Mouse (Mus musculus) CD4-positive, CD25-positive, alpha-beta regulatory T cell, adult 4 months (primary cell): ENCODE results near the gene Fam160a1. TPM values are rescaled to one million over a fixed set of nuclear protein-coding genes. Genes with fewer than 3 reads are reported as not detected.

Experiments used
- ATAC-seq: one replicate; pipeline ENCODE4 v1.8.0; 2017
- polyA plus RNA-seq, 2 experiments: library from polyadenylated mRNA; unstranded; fragments of 100-300 nt; shearing (Covaris generic); gene quantifications; one replicate each; pipeline ENCODE4 v1.2.1; 2017

The Fam160a1 gene
- polyA plus RNA-seq, 2 experiments from 2014 or later: 3.8 to 8.0 TPM

DNA sequence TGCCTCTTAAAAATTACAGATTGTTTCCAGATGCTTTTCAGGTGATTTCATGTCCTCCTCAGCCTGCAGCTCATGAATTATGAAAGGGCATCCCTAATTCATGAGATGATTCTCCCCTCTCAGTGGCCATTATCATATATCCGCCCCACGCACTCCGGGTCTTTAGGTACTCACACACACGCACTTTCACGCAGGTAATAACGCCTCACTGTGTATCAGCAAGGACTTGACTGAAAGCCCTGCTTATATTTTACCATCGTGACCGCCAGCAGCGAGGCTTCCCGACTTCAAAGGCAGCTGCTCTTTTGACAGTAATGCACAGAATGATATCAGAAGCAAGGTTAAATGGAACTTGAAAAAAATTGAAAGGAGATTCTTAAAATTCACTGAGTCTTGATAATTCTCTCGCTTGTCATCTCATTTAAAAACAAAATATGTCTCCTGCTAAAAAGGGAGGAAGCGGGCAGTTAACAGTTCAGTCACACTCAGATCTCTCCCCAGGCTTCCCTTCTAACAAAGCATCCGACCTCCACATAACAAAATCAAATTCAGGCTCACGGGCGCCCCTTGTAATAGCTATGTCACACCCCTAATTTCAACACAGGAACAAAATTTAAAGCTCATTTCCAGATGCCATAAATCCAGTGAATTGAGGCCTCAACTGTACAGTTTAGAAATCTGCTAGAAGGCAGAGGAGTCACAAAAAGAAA is 3.9 kb upstream of the Fam160a1 start:
- ATAC-seq: no peak

DNA sequence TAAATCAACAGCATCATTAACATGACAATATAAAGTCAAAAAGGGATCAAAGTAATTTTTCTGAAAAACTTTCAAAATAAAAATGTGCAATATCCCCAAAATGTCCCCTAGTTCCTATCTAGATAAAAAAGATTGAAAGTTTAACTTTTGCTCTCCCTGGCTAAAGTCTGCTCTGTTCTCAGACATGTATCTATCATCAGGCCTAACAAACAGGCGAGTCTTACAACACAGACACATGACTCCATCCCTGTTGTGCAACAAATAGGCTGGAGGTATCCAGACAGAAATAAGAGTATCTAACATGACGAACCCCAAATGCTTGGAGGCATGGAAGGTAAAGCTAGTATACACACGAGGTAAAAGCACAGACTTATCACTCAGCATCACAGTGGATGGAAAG is 2.2 kb upstream of the Fam160a1 start:
- ATAC-seq: no peak

DNA sequence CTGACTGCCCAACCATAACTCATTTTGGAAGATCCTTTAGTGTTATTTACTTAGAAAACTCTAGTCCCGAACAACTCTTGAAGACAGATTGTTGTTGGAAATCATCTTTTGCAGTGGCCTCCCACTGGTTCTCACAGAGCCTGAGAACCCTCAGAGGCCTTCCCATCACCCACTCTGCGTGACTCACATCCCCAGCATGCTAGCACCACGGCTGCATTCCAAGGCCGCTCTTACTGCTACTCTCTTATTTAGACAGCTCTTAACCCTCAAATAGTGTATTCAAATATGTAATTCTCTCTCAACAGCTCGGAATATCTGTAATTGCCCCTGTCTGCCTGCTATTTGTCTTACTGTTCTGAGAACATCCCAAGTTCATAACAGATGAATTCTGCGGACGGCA is 2.9 kb downstream of the Fam160a1 start:
- ATAC-seq: no peak

DNA sequence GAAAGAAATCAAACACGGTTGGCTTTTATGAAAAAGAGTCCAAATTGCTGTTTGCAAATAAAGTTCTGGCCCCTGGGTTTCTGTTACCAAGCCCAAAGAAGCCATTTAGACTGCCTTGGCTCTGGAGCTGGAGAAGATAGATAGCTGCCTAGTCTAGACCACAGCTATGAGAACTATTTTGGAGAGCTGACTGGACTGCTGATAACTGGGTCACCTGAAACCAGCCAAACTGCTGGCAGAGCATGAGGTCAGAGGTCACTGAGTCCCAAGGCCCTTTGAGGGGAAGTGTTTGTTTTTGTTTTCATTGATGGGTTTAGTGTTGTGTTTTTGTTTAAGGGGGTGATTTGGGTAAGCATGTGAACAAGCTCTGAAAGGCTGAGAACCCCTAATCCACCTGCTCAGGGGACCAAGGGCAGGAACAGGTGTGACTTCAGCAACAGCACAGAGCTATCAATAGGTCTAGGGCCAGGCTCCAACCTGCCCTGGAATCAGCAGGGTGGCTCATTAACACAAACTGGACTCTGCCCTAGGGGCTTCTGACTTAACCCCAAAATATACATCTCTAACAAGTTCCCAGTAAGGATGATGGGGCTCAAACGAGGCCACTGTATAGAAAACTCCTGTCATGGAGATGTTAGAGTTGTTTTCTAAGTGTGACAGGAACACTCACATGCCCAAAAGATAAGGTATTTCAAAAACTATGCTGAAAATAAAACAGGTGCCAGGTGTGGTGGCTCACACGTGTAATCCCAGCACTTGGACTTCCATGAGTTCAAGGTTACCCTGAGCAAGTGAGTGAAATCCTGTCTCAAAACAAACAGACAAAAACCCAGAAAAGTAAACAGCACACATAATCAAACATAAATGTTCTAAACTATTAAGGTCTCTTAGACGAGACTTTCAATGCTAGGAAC is 3.7 kb downstream of the Fam160a1 start:
- ATAC-seq: no peak

GRCm38 (mm10) chr3:85812010-85812409 is 5.1 kb downstream of the Fam160a1 start:
- no peak for ATAC-seq

- ATAC-seq: no peak
These were observed 23.9 kb downstream of the Fam160a1 start for GRCm38 (mm10) chr3:85793166-85793565.

- ATAC-seq: no peak
These were observed 27.3 kb downstream of the Fam160a1 start for GRCm38 (mm10) chr3:85789748-85790147.

- ATAC-seq: no peak
These were observed 30.6 kb downstream of the Fam160a1 start for GRCm38 (mm10) chr3:85786501-85786900.

DNA sequence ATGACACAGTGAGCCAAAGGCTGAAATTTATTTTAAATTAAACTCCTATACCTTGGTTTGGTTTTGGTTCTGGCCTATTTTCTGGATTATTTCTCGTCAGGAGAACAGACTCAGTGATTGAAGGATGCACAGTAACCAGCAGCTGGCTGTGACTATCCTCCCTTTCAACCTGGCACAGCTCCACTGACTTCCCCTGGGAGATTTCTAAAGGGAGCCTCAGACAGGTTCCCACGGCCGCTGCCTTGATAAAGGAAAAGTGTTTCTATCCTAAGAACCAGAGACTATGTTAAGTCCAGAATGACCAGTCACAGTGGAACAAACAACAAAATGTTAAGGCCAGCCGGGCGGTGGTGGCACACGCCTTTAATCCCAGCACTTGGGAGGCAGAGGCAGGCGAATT is 36.2 kb downstream of the Fam160a1 start:
- ATAC-seq: no peak

DNA sequence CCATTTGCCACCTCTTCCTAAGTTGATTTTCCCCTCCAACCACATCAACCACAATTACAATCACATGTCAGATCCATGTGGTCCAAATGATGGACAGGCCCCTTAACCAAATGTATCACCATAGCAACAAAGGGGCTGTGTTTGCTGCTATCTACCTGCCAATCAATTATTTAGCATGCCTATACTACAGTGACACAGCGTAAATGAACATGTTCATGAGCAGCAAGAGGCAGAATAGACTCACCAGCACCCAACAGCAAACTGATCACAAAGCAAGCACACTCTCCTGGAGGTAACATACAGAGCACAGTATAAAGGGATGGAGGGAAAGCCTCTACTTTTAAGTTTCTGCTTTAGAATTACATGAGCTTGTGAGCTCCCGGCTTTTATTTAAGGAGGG is 36.8 kb downstream of the Fam160a1 start:
- ATAC-seq: no peak

GRCm38 (mm10) chr3:85777841-85778240 is 39.2 kb downstream of the Fam160a1 start:
- ATAC-seq: no peak

DNA sequence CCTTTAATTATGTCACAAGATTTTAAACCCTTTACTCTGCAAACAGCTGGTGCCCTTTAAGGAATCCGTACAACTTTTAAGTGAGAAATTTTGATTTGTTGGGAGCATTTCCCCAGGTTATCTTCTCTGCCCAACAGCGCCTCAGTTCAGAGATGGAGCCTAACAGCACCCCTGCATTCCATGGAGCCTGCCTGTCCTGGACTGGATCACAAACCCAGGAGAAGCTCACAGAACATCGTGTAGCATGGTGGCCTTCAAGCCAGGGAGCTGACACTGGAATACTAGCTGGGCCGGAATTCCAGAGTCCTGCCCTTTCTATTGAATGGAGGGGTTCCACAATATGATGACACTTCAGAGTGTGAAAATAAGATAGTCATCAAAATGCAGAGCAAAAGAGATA is 39.7 kb downstream of the Fam160a1 start:
- no peak for ATAC-seq

DNA sequence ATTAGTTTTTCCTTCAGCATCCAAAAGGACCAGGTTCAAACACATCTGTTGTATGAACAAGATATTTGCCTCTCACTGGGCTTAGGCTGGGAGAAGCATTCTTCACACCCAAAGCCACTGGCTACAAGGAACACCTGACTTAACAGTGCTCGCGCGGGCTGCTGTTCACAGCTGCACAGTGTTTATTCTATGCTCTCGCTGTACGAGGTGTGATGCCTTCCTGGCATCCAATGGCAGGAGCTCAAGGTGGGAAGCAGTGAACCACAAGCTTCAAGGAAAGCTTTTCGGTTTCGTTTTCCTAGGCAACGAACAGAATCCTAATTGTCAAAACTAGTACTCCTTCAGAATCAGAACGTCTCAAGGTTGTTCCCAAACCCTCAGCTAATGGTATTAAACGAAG is 40.4 kb downstream of the Fam160a1 start:
- ATAC-seq: no peak

DNA sequence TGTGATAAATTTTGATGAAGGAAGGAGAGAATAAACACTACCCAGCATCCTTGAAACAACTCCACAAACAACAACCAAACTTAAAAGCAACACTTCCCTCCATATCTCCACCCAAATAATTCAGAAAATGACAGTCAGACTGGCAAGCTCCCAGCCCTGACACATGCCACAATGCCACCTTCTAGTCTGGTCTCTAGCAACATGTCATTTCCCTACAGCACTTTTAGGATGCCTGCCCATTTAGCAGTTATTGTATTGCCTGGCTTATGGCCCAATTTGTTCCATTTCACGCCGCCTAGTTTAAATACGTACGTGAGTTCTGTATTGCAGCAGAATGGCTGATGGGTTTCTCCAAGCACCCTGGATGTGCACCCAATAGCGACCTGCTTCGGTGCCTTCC is 41.0 kb downstream of the Fam160a1 start:
- ATAC-seq: no peak

GRCm38 (mm10) chr3:85773886-85774285 is 43.2 kb downstream of the Fam160a1 start:
- ATAC-seq: no peak

DNA sequence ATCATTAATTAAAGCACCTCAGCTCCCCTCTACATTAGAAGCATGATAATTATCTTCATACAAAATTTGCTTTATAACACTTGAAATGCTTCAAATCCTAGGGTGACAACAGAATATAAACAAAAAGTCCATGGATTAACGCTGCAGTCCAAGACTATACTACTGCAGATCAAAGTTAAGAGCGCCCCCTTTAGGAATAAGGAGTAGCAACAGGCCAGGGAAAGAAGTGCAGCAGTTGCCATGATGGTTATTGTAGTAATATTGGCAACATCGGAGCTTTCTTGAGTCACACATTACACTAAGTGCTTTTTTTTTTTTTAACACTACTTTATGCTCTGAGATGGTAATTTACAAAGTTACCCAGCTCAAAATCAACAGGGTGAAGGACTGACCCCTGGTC is 43.7 kb downstream of the Fam160a1 start:
- no peak for ATAC-seq

DNA sequence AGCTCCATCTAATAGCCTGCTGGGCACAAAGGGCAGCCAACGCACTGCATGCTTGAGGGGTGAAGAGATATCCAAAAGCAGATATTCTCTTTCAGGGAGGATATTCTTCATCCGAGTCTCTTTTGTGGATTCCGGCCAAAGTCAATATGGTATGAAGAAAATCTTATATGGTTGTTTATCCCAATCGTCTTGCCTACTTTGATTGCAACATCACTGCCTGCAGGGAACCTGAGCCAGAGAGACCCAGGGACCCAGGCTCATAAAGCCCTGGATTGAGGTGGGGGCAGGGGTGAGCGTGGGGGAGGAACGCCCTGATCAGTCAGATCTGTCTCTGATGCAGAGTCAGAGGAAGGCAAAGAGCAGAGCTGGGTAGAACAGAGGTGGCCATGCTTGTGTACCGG is 52.2 kb downstream of the Fam160a1 start:
- ATAC-seq: no peak

- ATAC-seq: no peak
These were observed 52.9 kb downstream of the Fam160a1 start for GRCm38 (mm10) chr3:85764008-85764834.

- no peak for ATAC-seq
These were observed 59.1 kb downstream of the Fam160a1 start for GRCm38 (mm10) chr3:85757944-85758343.

DNA sequence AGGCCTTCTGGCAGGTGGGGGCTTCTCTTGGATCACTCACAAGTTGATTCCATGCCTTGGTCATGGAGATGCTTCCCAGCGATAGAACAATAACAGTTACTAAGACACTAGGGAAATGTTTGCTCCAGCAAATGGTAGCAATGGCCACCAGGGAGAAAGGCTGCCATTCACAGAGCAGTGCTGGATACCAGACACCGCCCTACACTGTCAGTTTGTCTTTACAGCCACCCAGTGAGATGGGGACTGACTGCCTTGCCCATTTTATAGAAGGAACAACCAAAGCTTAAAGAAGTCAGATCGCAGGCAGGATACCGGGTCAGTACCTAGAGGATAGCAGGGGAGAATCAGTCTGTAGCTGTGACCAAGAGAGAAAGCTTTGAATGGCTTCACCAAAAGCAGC is 59.7 kb downstream of the Fam160a1 start:
- no peak for ATAC-seq

DNA sequence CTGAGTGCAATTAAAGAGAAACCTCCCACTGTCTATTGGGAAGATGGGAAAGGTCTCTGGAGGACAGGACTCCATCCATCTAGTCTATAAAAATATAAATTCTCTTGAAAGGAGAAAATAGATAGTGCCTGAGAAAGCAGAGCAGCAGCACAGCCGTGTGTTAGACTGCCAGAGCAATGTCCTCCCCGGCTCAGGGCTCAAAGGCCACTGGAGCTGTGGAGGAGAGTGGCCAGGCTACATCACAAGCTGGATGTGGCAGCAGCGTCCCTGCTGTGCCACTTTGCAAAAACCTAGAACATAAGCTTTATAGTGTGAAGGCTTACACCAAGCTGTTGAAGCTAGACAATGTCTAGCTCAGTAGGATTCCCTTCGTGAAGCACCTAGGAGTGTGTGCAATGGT is 67.7 kb downstream of the Fam160a1 start:
- no peak for ATAC-seq

- no peak for ATAC-seq
These were observed 68.2 kb downstream of the Fam160a1 start for GRCm38 (mm10) chr3:85748863-85749262.

DNA sequence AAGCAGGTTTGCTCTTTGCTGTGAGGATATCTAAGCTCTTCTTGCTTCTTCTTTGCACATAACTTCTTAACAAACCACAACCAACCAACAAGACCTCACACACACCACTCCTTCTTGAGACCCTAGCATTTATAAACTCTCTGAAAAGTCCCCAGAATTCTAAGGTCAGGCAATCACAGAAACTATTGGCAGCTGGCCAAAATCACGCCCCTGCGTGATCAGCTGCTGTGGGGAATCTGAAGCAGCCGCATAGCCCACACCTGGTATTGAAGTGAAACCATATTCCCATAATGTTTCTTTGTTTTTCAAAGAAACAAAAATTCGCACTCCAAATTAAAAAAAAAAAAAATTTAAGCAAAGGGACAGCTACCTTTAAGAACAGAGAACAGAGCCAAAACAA is 71.0 kb downstream of the Fam160a1 start:
- no peak for ATAC-seq
